Mouse (Mus musculus) kidney, adult 2 months (tissue): ENCODE measurements around the gene Me3.

ENCODE experiments used
- CTCF ChIP-seq: fragments of 200-500 bp; conservative IDR thresholded peaks from 2 replicates; pipeline ENCODE4 v1.5.1; 2011; ENCODE audit warnings: low read depth, mild to moderate bottlenecking, control low read depth, low read length, moderate library complexity, mixed read lengths; ENCODE audit not compliant: insufficient read depth, insufficient read length
- POLR2A ChIP-seq: fragments of 200-500 bp; IDR thresholded peaks from one replicate; pipeline ENCODE4 v1.6.1; 2011; ENCODE audit warnings: low read depth, low read length, control low read depth

DNA sequence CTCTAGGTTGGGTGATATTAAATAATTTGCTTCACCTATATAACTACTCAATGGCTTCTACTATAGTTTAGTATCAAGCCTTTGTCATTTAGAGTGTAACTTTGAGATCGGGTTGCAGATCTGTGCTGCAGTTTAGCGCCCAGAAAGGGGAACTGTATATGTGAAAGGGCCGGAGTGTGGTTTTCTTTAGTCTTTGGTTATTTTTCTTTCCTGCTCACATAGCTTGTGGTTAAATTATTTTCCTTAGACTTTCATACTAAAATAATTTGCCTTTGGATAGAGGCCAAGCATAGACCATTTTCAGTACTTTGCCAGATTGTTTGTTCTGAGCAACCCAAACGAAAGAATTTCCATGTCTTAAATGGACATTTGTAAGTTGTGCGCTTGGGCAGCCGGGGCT lies 46.9 kb downstream of the Me3 start:
- TF ChIP-seq CTCF, result no peak
- no peak for TF ChIP-seq POLR2A
